Mouse (Mus musculus) kidney, adult 8-10 months (tissue): ENCODE results near the gene H2-Q2.
"Not testable (repeated sequence)": the region's sequence is repeated elsewhere in the genome, so short reads cannot be mapped to it uniquely, and the experiment has no call there.

Experiments used
- DNase-seq, 2 experiments: peaks; one replicate each; pipeline ENCODE4 v3.0.0; 2022

H2-Q2 gene

DNA sequence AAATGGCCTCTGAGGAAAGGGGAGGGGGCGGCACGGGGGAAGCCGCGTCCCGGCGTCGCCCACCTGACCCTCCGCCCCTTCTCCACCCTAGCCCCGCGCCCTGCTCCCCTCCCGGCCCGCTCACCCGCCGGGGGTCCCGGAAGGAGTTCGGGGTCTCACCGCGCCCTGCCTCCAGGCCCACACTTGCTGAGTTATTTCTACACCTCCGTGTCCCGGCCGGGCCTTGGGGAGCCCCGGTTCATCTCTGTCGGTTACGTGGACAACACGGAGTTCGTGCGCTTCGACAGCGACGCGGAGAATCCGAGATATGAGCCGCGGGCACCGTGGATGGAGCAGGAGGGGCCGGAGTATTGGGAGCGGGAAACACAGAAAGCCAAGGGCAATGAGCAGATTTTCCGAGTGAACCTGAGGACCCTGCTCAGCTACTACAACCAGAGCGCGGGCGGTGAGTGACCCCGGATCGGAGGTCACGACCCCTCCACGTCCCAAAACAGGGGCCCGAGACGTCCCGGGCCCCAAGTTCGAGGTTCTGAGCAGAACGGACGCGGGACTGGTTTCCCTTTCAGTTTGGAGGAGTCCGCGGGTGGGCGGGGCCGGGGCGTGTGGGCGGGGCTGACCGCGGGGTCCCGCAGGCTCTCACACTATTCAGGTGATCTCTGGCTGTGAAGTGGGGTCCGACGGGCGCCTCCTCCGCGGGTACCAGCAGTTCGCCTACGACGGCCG is 37.8 kb downstream of the H2-Q2 start:
- peak; percentile 12 to 41 for DNase-seq

DNA sequence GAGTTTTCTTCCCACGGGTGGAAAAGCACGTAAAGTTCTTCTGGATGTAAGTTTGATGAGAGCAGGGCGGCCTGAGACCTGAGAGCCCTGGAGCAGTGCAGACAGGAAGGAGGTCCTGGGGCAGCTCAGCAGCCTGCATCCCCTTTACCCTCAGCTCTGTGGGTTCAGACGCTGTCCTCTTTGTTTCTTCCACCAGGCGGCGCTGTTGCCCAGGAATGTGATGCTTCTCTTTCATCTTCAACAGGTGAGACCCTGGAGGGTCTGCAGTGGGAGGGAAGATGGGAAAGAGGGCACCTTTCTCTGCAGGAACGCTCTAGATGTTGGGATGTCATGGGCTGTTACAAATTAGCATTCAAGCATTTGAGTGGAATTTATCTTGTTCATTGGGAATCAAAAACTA is 47.8 kb downstream of the H2-Q2 start:
- peak in 1 of 2 experiments; percentile 28 for DNase-seq

DNA sequence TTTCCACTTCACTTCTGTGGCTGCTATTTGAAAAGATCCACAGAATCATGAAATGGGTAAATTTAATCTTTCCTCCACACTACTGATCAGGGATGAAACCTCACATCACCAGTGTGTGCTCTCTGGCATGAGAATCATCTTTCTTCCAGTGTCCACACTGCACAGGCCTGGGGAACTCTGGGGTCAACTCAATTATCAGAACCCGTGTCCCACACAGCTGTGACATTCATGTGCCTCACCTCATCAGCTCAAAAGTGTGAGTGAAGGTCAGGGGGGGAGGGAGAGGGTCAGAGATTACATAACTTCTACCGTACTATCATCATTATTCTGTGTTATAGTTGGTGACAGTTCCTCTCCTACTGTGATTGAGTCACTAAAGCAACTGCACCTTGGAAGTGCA is 50.6 kb downstream of the H2-Q2 start:
- DNase-seq, result not testable (repeated sequence)

DNA sequence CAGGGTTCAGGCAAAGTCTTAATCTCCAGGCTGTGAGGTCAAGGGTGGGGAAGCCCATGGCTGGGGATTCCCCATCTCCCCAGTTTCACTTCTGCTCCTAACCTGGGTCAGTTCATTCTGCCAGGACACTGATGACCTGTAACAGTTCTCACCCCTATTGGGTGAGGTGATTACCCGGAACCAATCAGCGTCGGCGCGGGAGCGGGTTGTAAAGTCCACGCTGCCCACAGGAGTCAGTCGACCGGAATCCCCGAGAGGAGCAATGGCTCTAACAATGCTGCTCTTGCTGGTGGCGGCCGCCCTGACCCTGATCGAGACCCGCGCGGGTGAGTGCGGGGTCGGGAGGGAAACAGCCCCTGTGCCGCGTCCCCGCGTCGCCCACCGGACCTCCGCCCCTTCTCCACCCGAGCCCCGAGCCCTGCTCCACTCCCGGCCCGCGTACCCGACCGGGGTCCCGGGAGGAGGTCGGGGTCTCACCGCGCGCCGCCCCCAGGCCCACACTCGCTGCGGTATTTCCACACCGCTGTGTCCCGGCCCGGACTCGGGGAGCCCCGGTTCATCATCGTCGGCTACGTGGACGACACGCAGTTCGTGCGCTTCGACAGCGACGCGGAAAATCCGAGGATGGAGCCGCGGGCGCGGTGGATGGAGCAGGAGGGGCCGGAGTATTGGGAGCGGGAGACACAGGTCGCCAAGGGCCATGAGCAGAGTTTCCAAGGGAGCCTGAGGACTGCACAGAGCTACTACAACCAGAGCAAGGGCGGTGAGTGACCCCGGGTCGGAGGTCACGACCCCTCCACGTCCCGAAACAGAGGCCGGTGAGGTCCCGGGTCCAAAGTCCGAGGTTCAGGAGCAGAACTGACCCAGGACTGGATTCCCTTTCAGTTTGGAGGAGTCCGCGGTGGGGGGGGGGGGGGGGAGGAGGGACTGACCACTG is 52.1 kb downstream of the H2-Q2 start:
- peak; percentile 23 to 38 for DNase-seq
